Mouse (Mus musculus) hematopoietic multipotent progenitor cell, adult 10-12 weeks (in vitro differentiated cells): ENCODE results near the gene Atg9b. TPM values are rescaled to one million over a fixed set of nuclear protein-coding genes. Genes with fewer than 3 reads are reported as not detected.

ENCODE experiments used
- polyA plus RNA-seq: library from polyadenylated mRNA; stranded (reverse); fragments of >175 nt; gene quantifications from 2 replicates; pipeline ENCODE4 v1.2.3, GENCODE M21; 2012; ENCODE audit warnings: low replicate concordance

Atg9b gene
- 0.76 and 2.1 TPM in 2 replicates for polyA plus RNA-seq

DNA sequence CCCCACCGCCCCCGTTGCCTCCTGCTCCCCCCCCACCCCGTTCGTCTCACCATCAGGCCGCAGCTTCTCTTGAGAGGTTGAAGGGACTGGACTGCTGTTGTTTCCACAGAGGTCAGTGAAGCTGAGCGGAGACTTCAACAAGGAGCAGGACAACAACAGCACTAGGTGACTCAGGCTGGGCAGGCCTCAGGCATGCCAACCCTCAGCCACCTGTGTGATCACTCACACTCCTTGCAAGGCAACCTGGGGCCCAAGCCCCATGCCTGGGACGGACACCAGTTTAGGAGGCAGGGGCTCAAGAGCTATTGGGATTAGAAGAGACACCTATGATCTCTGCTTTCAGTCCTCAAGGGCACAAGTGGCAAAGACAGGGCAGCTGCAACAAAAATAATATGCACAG, at the start of gene Atg9b:
Gene Atg9b (minus strand): TSS at position 280 of the 400 bp plus-strand sequence.

DNA sequence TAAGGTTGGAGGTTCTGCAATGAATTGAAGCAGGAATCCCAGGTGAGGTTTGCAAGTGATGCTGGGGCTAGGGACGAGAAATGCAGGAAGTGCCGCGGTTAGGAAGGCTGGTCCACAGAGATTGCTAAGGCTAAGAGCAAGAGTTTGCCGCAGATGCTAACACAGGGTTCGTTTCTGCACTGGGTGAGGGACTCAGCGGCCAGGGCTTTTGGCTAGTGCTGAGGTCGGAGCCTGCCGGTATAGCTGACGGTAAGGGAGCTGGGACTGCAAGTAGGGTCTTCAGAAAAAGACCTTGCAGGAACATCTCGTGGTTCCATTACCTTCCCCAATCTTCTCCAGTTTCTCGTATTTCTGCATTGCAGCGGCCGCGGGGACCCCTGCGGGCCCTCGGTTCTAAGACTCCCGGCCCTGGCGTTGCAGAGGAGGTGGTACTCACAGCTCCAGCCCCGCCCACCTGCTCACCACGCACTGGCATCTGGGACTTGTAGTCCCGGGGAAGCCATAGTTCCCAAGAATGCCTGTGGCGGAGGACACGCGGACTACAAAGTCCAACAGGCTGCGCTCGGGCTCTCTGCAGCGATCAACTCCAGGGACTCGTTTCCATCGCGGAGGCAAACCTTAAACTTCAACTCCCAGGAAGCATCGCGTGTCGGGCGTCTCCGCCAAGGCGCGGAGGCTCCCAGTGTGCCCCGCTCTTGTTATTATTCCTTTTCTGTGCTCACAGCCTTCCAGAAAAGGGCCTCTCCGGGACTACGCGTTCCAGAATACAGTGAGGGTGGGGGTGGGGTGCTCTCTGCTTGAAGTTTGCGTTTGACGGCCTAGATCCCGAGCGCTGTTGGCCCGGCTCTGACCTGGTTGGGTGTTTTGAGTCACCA, 31.4 kb upstream of the Atg9b start, which contains the start of the genes Cdk5 and Slc4a2:
Gene Cdk5 (minus strand): TSS at position 402 of the 875 bp plus-strand sequence.
Gene Slc4a2 (plus strand): TSS at position 709 of the 875 bp plus-strand sequence.

DNA sequence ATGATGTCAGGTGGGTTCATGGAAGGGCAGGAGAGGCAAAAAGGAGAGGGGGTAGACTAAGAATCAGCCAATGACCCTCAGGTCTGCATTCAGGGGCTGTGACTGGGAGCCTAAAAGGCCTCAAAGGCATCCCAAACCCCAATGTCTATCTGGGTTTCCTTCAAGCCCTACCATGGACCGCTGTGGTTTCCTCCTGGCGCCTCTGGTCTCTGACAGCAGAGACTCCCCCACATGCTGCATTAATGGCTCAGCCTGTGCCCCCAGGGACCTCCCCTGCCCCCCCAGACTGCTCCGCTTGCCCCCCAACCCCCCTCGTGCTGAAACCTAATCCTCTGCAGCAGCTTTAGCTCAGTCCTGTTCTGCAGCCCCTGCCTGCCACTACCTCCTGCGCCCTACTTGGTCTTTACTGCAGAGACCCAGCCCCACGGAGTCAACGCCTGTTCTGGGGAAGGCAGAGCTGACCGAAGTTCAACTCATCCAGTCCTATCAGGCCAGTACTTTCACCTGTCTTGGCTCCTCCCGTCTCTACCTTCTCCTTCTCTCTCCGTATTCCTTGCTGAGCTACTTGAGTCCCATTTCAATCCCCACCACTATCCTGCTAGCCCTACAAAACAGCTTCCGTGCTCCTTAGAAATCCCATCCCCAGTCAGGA, 21.2 kb upstream of the Atg9b start, which contains the start of gene Asic3:
Gene Asic3 (plus strand): TSS at position 351 of the 652 bp plus-strand sequence.

DNA sequence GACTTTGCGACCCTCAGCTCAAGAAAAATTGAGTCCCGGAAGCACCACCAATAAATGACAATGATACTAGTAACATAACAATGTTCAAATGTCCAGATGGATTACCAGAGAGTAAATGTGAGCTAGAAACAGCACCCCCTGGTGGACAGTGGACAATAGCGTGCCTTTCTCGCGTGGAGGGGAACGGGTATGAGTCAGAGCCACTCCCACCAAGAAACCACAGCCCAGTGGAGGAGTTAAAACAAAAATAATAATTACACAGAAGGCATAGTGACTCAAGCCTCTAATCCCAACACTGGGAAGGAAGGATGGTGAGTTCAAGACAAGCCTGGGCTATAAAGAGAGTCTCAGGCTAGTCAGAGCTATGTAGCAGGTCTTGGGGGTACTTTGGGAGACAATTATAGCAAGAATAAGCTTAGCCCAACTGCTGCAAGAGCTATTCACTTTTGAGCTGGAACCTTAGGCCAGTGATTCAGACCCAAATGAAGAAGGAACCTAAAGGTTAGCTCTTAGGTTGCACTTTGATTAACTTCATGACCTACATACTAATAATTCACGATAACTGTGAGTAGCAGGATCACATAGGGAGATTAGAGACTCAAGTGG, 1.6 kb upstream of the Atg9b start, which contains the start of gene Abcb8:
Gene Abcb8 (plus strand): TSS at position 272 of the 606 bp plus-strand sequence.

DNA sequence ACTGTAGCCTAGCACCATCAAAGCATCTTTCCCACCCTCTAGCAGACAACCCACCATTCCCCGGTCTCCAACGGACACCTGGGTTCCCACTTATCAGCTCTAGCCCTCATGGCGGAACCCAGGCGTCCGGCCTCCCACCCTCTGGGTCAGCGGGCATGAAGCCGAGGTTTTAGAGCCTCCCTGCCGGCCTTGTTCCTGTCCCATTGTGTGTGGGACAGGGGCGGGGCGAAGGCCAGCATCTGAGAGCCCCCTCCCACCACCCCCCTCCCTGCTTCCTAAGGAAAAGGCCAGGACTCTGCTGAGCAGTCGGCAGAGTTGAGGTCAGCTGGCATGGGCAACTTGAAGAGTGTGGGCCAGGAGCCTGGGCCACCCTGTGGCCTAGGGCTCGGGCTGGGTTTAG, 27.4 kb downstream of the Atg9b start, which contains the start of gene Nos3:
Gene Nos3 (plus strand): TSS at position 303 of the 400 bp plus-strand sequence.

DNA sequence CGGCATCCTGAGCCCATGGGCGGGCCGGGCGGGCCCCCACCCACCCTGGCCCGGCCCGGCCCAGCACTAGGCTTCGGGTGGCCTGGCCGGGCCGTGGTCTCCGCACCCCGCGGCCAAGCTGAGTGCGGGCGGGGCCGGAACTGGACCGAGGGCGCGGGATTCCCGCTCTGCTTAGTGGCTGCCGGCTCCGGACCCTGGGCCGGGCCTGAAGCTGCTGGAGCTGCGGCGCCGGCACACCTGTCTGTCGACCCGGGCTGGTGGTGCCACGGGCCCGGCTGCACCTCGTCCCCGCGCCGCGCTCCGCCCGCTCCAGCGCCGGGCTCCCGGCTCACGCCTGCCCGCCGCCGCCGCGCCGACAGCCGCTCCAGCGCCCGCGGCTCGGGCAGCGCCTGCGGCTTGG, 40.7 kb downstream of the Atg9b start, which contains the start of gene Kcnh2:
Gene Kcnh2 (minus strand): TSS at position 327 of the 400 bp plus-strand sequence.

Other genes with a start within 250 kb of the Atg9b start
- gene Nupl2, start 227.2 kb downstream of the Atg9b start, polyA plus RNA-seq = 7.4 and 8.7 TPM in 2 replicates
- 2.7 and 3.8 TPM in 2 replicates for gene Kcnh2, start 40.5 kb downstream of the Atg9b start, polyA plus RNA-seq
- 0.03 and 0.55 TPM in 2 replicates for gene Nos3, start 27.3 kb downstream of the Atg9b start, polyA plus RNA-seq
- 22.2 and 24.6 TPM in 2 replicates for gene Abcb8, start 1.5 kb upstream of the Atg9b start, polyA plus RNA-seq
- not detected in 2 replicates for gene Asic3, start 21.2 kb upstream of the Atg9b start, polyA plus RNA-seq
- gene Cdk5, start 31.4 kb upstream of the Atg9b start, polyA plus RNA-seq = 24.2 and 29.2 TPM in 2 replicates
- gene Slc4a2, start 31.7 kb upstream of the Atg9b start, polyA plus RNA-seq = 39.9 and 69.4 TPM in 2 replicates
- gene Fastk, start 53.1 kb upstream of the Atg9b start, polyA plus RNA-seq = 223 and 290 TPM in 2 replicates
- 67.4 and 74.4 TPM in 2 replicates for gene Tmub1, start 55.7 kb upstream of the Atg9b start, polyA plus RNA-seq
- 117 and 125 TPM in 2 replicates for gene Agap3, start 60.0 kb upstream of the Atg9b start, polyA plus RNA-seq
- 0.10 TPM in 1 of 2 replicates, not detected in the other for gene Gbx1, start 135.1 kb upstream of the Atg9b start, polyA plus RNA-seq
- 0.12 and 0.15 TPM in 2 replicates for gene Asb10, start 148.8 kb upstream of the Atg9b start, polyA plus RNA-seq
- not detected in 2 replicates for gene 4931409K22Rik, start 164.7 kb upstream of the Atg9b start, polyA plus RNA-seq
- gene Abcf2, start 185.3 kb upstream of the Atg9b start, polyA plus RNA-seq = 30.7 and 45.0 TPM in 2 replicates
- 46.0 and 241 TPM in 2 replicates for gene Chpf2, start 194.6 kb upstream of the Atg9b start, polyA plus RNA-seq
- 0.66 and 1.7 TPM in 2 replicates for gene Smarcd3, start 232.3 kb upstream of the Atg9b start, polyA plus RNA-seq